Mouse (Mus musculus) CH12.LX (cell line): ENCODE data around the gene Dio1. TPM values are rescaled to one million over a fixed set of nuclear protein-coding genes. Genes with fewer than 3 reads are reported as not detected.

Experiments used
- DNase-seq: peaks from one replicate; pipeline ENCODE4 v3.0.0-alpha.2; 2013; ENCODE audit errors: extremely low read depth
- H3K27ac ChIP-seq: 2 replicates; pipeline ENCODE4 v1.5.1; 2012; ENCODE audit warnings: low read depth, mild to moderate bottlenecking, control low read depth, moderate library complexity; ENCODE audit not compliant: insufficient read depth
- H3K27me3 ChIP-seq: replicated peaks from 2 replicates; pipeline ENCODE3; 2012; ENCODE audit warnings: inconsistent platforms
- H3K36me3 ChIP-seq, 2 experiments: replicated peaks in 1 of 2; 2 replicates each; pipeline versions ENCODE3 to v1.6.1; 2012; ENCODE audit warnings: inconsistent platforms in 1 of 2, low read length in 1 of 2, mild to moderate bottlenecking in 1 of 2, mixed read lengths in 1 of 2, moderate library complexity in 1 of 2; ENCODE audit not compliant: control insufficient read depth in 1 of 2, insufficient read depth in 1 of 2
- H3K4me1 ChIP-seq, 2 experiments: 2 replicates each; pipeline ENCODE4 v1.6.1; 2012; ENCODE audit warnings: inconsistent platforms in 1 of 2, moderate library complexity in 1 of 2; ENCODE audit not compliant: insufficient read depth in 2 of 2, control insufficient read depth in 1 of 2
- H3K4me2 ChIP-seq: 2 replicates; pipeline ENCODE4 v1.6.1; 2012; ENCODE audit warnings: low read depth, mild to moderate bottlenecking, control low read depth; ENCODE audit not compliant: poor library complexity, insufficient read depth, severe bottlenecking
- H3K4me3 ChIP-seq, 3 experiments: fragments of 150-350 bp in 1 of 3; sonication (generic) in 1 of 3; replicated peaks in 1 of 3; 2 replicates each; pipeline versions ENCODE3 to v1.5.1; 2011 to 2012; ENCODE audit warnings: low read depth in 2 of 3, low read length in 2 of 3, mild to moderate bottlenecking in 2 of 3, moderate library complexity in 2 of 3, control low read depth in 1 of 3, improper control_type of control experiment in 1 of 3, inconsistent platforms in 1 of 3, mixed read lengths in 1 of 3; ENCODE audit not compliant: poor library complexity in 1 of 3
- H3K79me2 ChIP-seq: replicated peaks from 2 replicates; pipeline ENCODE4 v1.6.1; 2012; ENCODE audit warnings: mild to moderate bottlenecking, moderate library complexity; ENCODE audit not compliant: control insufficient read depth, poor library complexity, insufficient read depth, severe bottlenecking; ENCODE audit errors: extremely low read depth
- H3K9ac ChIP-seq: 2 replicates; pipeline ENCODE4 v1.6.1; 2012; ENCODE audit warnings: low read depth, mild to moderate bottlenecking, control low read depth, moderate library complexity; ENCODE audit not compliant: insufficient read depth
- H3K9me3 ChIP-seq: replicated peaks from 2 replicates; pipeline ENCODE3; 2012; ENCODE audit warnings: low read length, inconsistent platforms, mixed read lengths
- BHLHE40 ChIP-seq: IDR thresholded peaks from 2 replicates; pipeline ENCODE4 v1.6.1; 2011; ENCODE audit warnings: mild to moderate bottlenecking, low read depth, low read length, improper control_type of control experiment
- CHD1 ChIP-seq: IDR thresholded peaks from 2 replicates; pipeline ENCODE4 v1.6.1; 2012; ENCODE audit warnings: low read depth, low read length, improper control_type of control experiment, inconsistent platforms
- CHD2 ChIP-seq: IDR thresholded peaks from 2 replicates; pipeline ENCODE4 v1.6.1; 2011; ENCODE audit warnings: low read length, improper control_type of control experiment
- E2F4 ChIP-seq: IDR thresholded peaks from 2 replicates; pipeline ENCODE4 v1.6.1; 2011; ENCODE audit warnings: low read depth, low read length, improper control_type of control experiment; ENCODE audit not compliant: insufficient replicate concordance
- EP300 ChIP-seq: IDR thresholded peaks from 2 replicates; pipeline ENCODE4 v1.6.1; 2011; ENCODE audit warnings: low read length, improper control_type of control experiment
- GABPA ChIP-seq: IDR thresholded peaks from 2 replicates; pipeline ENCODE4 v1.6.1; 2012; ENCODE audit warnings: low read depth, low read length, improper control_type of control experiment, inconsistent platforms; ENCODE audit not compliant: insufficient replicate concordance
- JUN ChIP-seq: IDR thresholded peaks from 2 replicates; pipeline ENCODE4 v1.6.1; 2011; ENCODE audit warnings: low read depth, mild to moderate bottlenecking, low read length, improper control_type of control experiment, moderate library complexity; ENCODE audit not compliant: insufficient read depth
- JUND ChIP-seq: conservative IDR thresholded peaks from 2 replicates; pipeline ENCODE4 v1.6.1; 2011; ENCODE audit warnings: low read depth, low read length, improper control_type of control experiment
- MAFK ChIP-seq: IDR thresholded peaks from 2 replicates; pipeline ENCODE4 v1.6.1; 2011; ENCODE audit warnings: low read length, improper control_type of control experiment; ENCODE audit not compliant: insufficient replicate concordance
- MAZ ChIP-seq: IDR thresholded peaks from 2 replicates; pipeline ENCODE4 v1.6.1; 2012; ENCODE audit warnings: low read depth, mild to moderate bottlenecking, inconsistent platforms, low read length, improper control_type of control experiment, moderate library complexity
- POLR2AphosphoS2 ChIP-seq: IDR thresholded peaks from 2 replicates; pipeline ENCODE4 v1.6.1; 2011; ENCODE audit warnings: low read depth, low read length, improper control_type of control experiment
- RCOR1 ChIP-seq: conservative IDR thresholded peaks from 2 replicates; pipeline ENCODE4 v1.6.1; 2012; ENCODE audit warnings: low read depth, mild to moderate bottlenecking, inconsistent platforms, low read length, improper control_type of control experiment
- SMC3 ChIP-seq: IDR thresholded peaks from 2 replicates; pipeline ENCODE4 v1.6.1; 2011; ENCODE audit warnings: low read depth, low read length, improper control_type of control experiment
- TBP ChIP-seq: conservative IDR thresholded peaks from 2 replicates; pipeline ENCODE4 v1.6.1; 2011; ENCODE audit warnings: low read depth, low read length, improper control_type of control experiment
- TCF12 ChIP-seq: IDR thresholded peaks from 2 replicates; pipeline ENCODE4 v1.6.1; 2014; ENCODE audit warnings: low read depth, mild to moderate bottlenecking, inconsistent platforms, low read length, improper control_type of control experiment
- USF2 ChIP-seq: conservative IDR thresholded peaks from 2 replicates; pipeline ENCODE4 v1.6.1; 2011; ENCODE audit warnings: low read depth, low read length, improper control_type of control experiment
- dilution Hi-C: fragments of 300-500 bp; cut with MboI; formaldehyde crosslinking; loops from 2 replicates; pipeline ENCODE4 v1.14.3; 2020; ENCODE audit warnings: low sequenced_read_pairs; ENCODE audit not compliant: extremely low pct_unique_long_range_greater_than_20kb, extremely low pct_ligation_motif_present
- in situ Hi-C: fragments of 300-500 bp; cut with MboI; formaldehyde crosslinking; loops from 3 replicates; pipeline ENCODE4 v1.14.3; 2019; ENCODE audit warnings: low sequenced_read_pairs, low pct_ligation_motif_present, low pct_unique_long_range_greater_than_20kb, mixed read lengths
- polyA plus RNA-seq: library from polyadenylated mRNA; unstranded; fragments of >175 nt; gene quantifications from 2 replicates; pipeline ENCODE4 v1.2.1, GENCODE M21; 2012; ENCODE audit warnings: low read depth; ENCODE audit not compliant: insufficient read length
- total RNA-seq, 2 experiments: library from RNA; depleted of rRNA; stranded (reverse); fragments of 300-350 nt in 1 of 2; fragments of >200 nt in 1 of 2; gene quantifications; 2 replicates each; pipeline ENCODE4 v1.2.3; 2012 to 2014

The Dio1 gene
- total and polyA plus RNA-seq, 3 experiments: 0.23 to 1.3 (median 0.25) TPM

DNA sequence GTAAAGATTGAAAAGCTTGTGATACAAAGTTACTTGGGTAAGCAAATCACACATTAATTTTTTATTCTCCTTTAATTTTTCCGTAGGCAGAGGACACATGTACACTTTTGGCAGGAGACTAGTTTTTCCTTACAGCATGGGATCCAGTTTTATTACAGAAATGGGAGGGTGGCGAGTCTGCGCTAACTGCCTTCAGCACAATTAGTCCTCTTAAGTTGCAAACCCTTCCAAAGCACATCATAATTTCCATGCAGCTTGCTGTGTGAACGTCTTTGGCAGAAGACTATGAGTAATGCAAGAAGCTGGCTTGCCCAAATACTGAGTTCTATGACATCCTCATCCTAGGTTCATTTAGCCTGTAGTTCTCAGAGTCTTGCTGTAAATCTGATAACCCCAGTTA, 33.3 kb downstream of the Dio1 start:
- no peak overlapping the region for H3K27ac ChIP-seq
- H3K9me3 ChIP-seq: no peaks in the 10 kb centered on the region
- no peaks in the 10 kb centered on the region for H3K27me3 ChIP-seq
- in situ Hi-C loops (no loop called here), dilution Hi-C loops (no loop called here)
- no peaks in the 10 kb centered on the region for H3K4me1 ChIP-seq
- H3K79me2 ChIP-seq: no peaks in the 10 kb centered on the region
- H3K36me3 ChIP-seq: peaks cover 0 to 10% of the 10 kb centered on the region in 2 experiments
- H3K9ac ChIP-seq: no peak overlapping the region
- TF ChIP-seq MAZ (no peak), JUN (no peak), BHLHE40 (no peak), CHD1 (no peak), MAFK (no peak), SMC3 (no peak), E2F4 (no peak), GABPA (no peak), JUND (no peak), TCF12 (no peak)
- no peak for DNase-seq
- H3K4me3 ChIP-seq: no peak overlapping the region
- H3K4me2 ChIP-seq: no peak overlapping the region

DNA sequence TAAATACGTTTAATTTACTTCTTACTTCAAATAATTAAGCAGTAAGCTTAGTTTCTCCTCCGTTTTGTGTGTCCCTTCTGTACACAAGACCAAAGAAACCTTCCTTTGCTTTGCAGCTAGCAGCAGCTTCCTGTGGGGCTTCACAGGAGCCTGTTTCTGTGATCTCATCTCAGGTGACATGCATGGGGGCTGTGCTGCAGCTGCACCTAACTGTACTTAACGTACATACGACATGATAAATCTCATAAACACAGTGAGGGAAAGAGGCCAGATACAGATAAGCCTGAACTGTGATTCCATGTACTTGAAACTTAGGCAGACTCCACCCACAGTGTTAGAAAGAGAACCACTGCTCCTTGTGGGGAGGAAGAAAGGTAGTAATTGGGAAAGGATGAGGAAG, 47.0 kb downstream of the Dio1 start:
- peaks cover 2 to 14% of the 10 kb centered on the region in 2 experiments; a peak in 3 of 4 replicates for H3K4me1 ChIP-seq
- TF ChIP-seq CHD2: no peak
- no peak for TF ChIP-seq MAFK
- no peak for TF ChIP-seq RCOR1
- no peak for TF ChIP-seq POLR2AphosphoS2
- peak; percentile 63 for TF ChIP-seq BHLHE40
- TF ChIP-seq, all 38 proteins: peak for 1
- Histone ChIP-seq H3K4me3 (no peak overlapping the region), H3K4me2 (no peak overlapping the region), H3K9ac (no peak overlapping the region), H3K79me2 (no peaks in the 10 kb centered on the region), H3K27me3 (no peaks in the 10 kb centered on the region), H3K36me3 (peaks cover 3 to 8% of the 10 kb centered on the region in 2 experiments), H3K27ac (no peak overlapping the region), H3K9me3 (peaks cover 3% of the 10 kb centered on the region)
- dilution Hi-C loops (no loop called here), in situ Hi-C loops (no loop called here)
- peak; percentile 18 for DNase-seq

DNA sequence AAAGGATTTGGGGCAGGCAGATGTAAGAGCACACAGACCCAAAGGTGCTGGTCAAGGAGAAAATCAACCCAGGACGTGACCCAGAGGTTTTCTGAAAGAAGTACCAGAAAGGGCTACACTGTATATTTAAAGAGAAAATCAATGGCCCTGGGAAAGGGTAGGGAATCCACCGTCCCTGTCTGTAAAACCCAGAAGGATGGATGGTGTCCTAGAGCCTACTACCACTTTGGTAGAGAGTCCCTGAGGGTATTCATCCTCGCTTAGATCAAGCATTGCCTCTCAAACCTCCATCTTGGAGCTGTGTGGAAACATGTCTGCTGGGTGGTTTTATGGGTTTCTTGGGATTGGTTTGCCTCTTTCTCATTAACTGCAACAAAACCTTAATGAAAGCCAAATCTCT, 52.6 kb downstream of the Dio1 start:
- H3K27ac ChIP-seq: peak overlapping the region; percentile 53; the same call in 1 of the 2 replicates
- TF ChIP-seq USF2: no peak
- TF ChIP-seq CHD1: peak; percentile 59; the same call in 1 of the 2 replicates
- 0 out of 2 replicates have a peak, but pooled peaks have one; percentile 26 for TF ChIP-seq TBP
- no peak for TF ChIP-seq EP300
- peak overlapping the region; percentile 82 for H3K4me2 ChIP-seq

More for the DNA sequence above, 52.6 kb downstream of the Dio1 start:
- no peaks in the 10 kb centered on the region for H3K36me3 ChIP-seq
- in situ Hi-C loops: loop anchor here (5.0 kb wide), 1 partner anchor 93 kb away; no protein-coding TSS in a partner anchor
- H3K9ac ChIP-seq: peak overlapping the region; percentile 86
- no peaks in the 10 kb centered on the region for H3K27me3 ChIP-seq
- dilution Hi-C loops: no loop called here
- peaks cover 2 to 34% of the 10 kb centered on the region in 2 experiments; a peak in 3 of 4 replicates for H3K4me1 ChIP-seq
- H3K4me3 ChIP-seq: peak overlapping the region; percentile 75 to 92 (median 78)
- peaks cover 6% of the 10 kb centered on the region for H3K79me2 ChIP-seq
- H3K9me3 ChIP-seq: no peaks in the 10 kb centered on the region
- DNase-seq: peak; percentile 21
